Mouse (Mus musculus) embryonic fibroblast, embryonic 13.5 days (primary cell): ENCODE data around the gene Gm20388.

Experiments
- CTCF ChIP-seq: IDR thresholded peaks from 2 replicates; pipeline ENCODE4 v1.5.1; 2011; ENCODE audit warnings: mild to moderate bottlenecking, control low read depth, low read length, moderate library complexity, borderline replicate concordance; ENCODE audit not compliant: insufficient read depth
- POLR2A ChIP-seq: IDR thresholded peaks from 2 replicates; pipeline ENCODE4 v1.6.1; 2011; ENCODE audit warnings: low read depth, mild to moderate bottlenecking, control low read depth, low read length, moderate library complexity

DNA sequence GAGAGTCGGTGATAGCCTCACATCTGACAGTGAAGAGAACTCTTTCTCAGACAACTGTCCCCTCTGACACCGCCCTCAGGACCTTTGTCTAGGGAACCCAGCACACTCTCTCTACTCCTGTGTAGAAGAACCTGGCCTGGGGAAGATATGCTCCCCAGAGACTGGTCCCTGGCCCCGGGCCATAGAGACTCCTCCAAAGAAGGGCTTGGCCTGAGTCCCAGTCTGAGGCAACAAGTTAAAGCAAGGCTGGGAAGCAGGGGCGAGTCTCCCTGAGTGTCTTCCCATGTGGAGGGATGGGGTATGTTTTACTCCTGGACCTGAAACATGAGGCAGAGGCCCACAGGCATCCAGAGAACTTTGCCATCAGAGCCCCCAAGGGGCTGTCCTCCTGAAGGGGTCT lies 2935.0 kb downstream of the Gm20388 start:
- TF ChIP-seq CTCF = no peak
- TF ChIP-seq POLR2A = no peak
